Mouse (Mus musculus) testis, adult 2 months (tissue): ENCODE results near the gene Csad.

Source experiments
- CTCF ChIP-seq: fragments of 200-500 bp; IDR thresholded peaks from 2 replicates; pipeline ENCODE4 v1.5.1; 2012; ENCODE audit warnings: low read depth, mild to moderate bottlenecking, inconsistent platforms, low read length, moderate library complexity; ENCODE audit not compliant: control insufficient read depth, insufficient read depth, insufficient replicate concordance
- POLR2A ChIP-seq: fragments of 200-500 bp; IDR thresholded peaks from 2 replicates; pipeline ENCODE4 v1.6.1; 2012; ENCODE audit warnings: low read depth, mild to moderate bottlenecking, inconsistent platforms, low read length, moderate library complexity; ENCODE audit not compliant: control insufficient read depth

DNA sequence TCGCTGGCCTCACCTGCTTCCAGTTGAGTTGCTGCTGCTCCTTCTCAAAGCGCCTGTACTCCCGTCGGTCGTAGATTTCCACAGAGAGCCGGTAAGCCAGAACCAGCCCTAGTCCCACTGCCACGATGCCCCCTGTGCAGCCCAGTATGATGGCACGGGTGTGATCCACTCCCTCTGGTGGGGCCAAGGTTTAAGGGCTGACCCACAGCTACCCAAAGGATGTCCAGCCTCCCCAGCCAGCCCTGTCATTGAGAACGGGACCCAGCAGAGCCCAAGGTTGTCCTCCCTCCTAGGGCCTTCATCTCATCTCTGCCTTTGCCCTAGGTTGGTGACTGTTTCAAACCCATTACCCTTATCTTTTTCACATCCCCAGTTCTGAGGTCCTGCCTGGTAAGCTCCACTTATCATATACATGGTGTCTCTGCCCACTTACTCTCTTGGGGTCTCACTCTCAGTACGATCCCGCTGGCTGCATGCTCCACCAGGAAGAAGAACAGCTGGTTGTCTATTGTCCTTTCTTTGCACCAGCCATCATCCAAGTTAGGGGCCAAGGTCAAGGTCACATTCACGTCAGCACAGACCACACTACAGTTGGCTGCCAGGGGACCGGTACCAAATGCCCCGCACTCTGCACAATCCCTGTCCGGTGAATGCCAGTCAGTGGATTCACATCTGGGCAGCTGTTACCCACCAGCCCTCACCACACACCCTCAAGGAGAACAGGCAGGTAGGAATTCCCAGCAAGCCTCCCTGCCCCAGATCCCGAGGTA, 12.1 kb upstream of the Csad start:
- TF ChIP-seq CTCF (no peak), POLR2A (no peak)
